Mouse (Mus musculus) spleen, adult 2 months (tissue): ENCODE data around the gene Hyal2.

Experiments
- CTCF ChIP-seq: fragments of 200-500 bp; IDR thresholded peaks from 2 replicates; pipeline ENCODE4 v1.5.1; 2011; ENCODE audit warnings: mild to moderate bottlenecking, inconsistent platforms; ENCODE audit not compliant: insufficient read depth, insufficient read length, insufficient replicate concordance; ENCODE audit errors: extremely low read depth
- POLR2A ChIP-seq: fragments of 200-500 bp; IDR thresholded peaks from 2 replicates; pipeline ENCODE4 v1.6.1; 2011; ENCODE audit warnings: low read depth, low read length, inconsistent platforms

DNA sequence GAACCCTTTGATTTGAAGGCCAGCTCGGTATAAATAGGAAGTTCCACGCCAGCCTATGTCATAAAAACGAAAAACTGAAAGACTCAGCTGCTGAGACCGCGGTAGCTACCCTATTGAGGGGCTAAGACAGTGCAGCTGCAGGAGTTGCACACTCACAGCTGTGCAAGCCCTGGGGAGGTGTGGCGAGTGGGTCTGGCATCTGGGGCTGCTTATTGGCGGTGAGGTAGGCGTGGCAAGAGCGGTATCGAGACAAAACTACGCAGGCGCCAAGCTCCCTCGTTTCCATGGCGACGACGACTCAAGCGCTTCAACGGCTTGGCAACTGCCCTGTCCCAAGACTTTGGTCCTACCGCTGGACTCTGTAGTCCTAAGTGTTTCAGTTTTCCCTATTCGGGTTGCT lies 20.7 kb upstream of the Hyal2 start, which contains the start of gene Zmynd10:
- TF ChIP-seq CTCF (no peak), POLR2A (no peak)
